Mouse (Mus musculus) MEL (cell line): Measurements from ENCODE around the gene Hmgb1. TPM values are rescaled to one million over a fixed set of nuclear protein-coding genes. Genes with fewer than 3 reads are reported as not detected.

Source experiments
- DNase-seq: peaks from one replicate; pipeline ENCODE4 v3.0.0; 2011; ENCODE audit warnings: low read depth, low spot score
- H3K27ac ChIP-seq: 2 replicates; pipeline ENCODE4 v1.5.1; 2012; ENCODE audit warnings: low read depth, mild to moderate bottlenecking, control low read depth, low read length, moderate library complexity; ENCODE audit not compliant: control insufficient read depth
- H3K27me3 ChIP-seq, 2 experiments: fragments of 150-350 bp in 1 of 2; sonication (generic) in 1 of 2; 2 replicates each; pipeline ENCODE4 v1.6.1; 2012; ENCODE audit warnings: low read length in 2 of 2, mild to moderate bottlenecking in 2 of 2, improper control_type of control experiment in 1 of 2, moderate library complexity in 1 of 2; ENCODE audit not compliant: insufficient read depth in 2 of 2, control insufficient read depth in 1 of 2
- H3K36me3 ChIP-seq, 2 experiments: 2 replicates each; pipeline ENCODE4 v1.6.1; 2012 to 2014; ENCODE audit warnings: low read length in 2 of 2, improper control_type of control experiment in 1 of 2, inconsistent platforms in 1 of 2, mild to moderate bottlenecking in 1 of 2; ENCODE audit not compliant: insufficient read depth in 2 of 2, control insufficient read depth in 1 of 2
- H3K4me1 ChIP-seq, 2 experiments: fragments of 150-350 bp in 1 of 2; sonication (generic) in 1 of 2; 2 replicates each; pipeline ENCODE4 v1.6.1; 2012; ENCODE audit warnings: low read length in 2 of 2, improper control_type of control experiment in 1 of 2, mild to moderate bottlenecking in 1 of 2; ENCODE audit not compliant: insufficient read depth in 2 of 2, control insufficient read depth in 1 of 2
- H3K4me3 ChIP-seq, 2 experiments: fragments of 150-350 bp in 1 of 2; sonication (generic) in 1 of 2; 2 replicates each; pipeline ENCODE4 v1.5.1; 2012; ENCODE audit warnings: low read depth in 2 of 2, low read length in 2 of 2, mild to moderate bottlenecking in 2 of 2, moderate library complexity in 2 of 2, control low read depth in 1 of 2, improper control_type of control experiment in 1 of 2; ENCODE audit not compliant: control insufficient read depth in 1 of 2, insufficient read depth in 1 of 2
- H3K79me2 ChIP-seq: 2 replicates; pipeline ENCODE4 v1.6.1; 2012; ENCODE audit warnings: mild to moderate bottlenecking, low read length, moderate library complexity; ENCODE audit not compliant: control insufficient read depth, poor library complexity, insufficient read depth
- H3K9ac ChIP-seq: 2 replicates; pipeline ENCODE4 v1.6.1; 2012; ENCODE audit warnings: low read depth, mild to moderate bottlenecking, control low read depth, low read length, moderate library complexity; ENCODE audit not compliant: control insufficient read depth, poor library complexity, severe bottlenecking
- H3K9me3 ChIP-seq: fragments of 150-350 bp; sonication (generic); replicated peaks from 2 replicates; pipeline ENCODE4 v1.6.1; 2012; ENCODE audit warnings: mild to moderate bottlenecking, low read length, improper control_type of control experiment, moderate library complexity; ENCODE audit not compliant: insufficient read depth
- CHD2 ChIP-seq: IDR thresholded peaks from 2 replicates; pipeline ENCODE4 v1.6.1; 2011; ENCODE audit warnings: low read length, improper control_type of control experiment
- CTCF ChIP-seq, 3 experiments: IDR thresholded peaks in 2 of 3; conservative IDR thresholded peaks in 1 of 3; 2 replicates each; pipeline ENCODE4 v1.5.1; 2011 to 2012; ENCODE audit warnings: low read length in 3 of 3, low read depth in 2 of 3, mild to moderate bottlenecking in 2 of 3, improper control_type of control experiment in 1 of 3, inconsistent platforms in 1 of 3, mixed read lengths in 1 of 3, moderate library complexity in 1 of 3; ENCODE audit not compliant: control insufficient read depth in 1 of 3, insufficient read depth in 1 of 3, poor library complexity in 1 of 3, severe bottlenecking in 1 of 3
- ELF1 ChIP-seq: IDR thresholded peaks from 2 replicates; pipeline ENCODE4 v1.6.1; 2014; ENCODE audit warnings: low read depth, mild to moderate bottlenecking, inconsistent platforms, low read length, improper control_type of control experiment, moderate library complexity
- EP300 ChIP-seq, 2 experiments: IDR thresholded peaks; 2 replicates each; pipeline ENCODE4 v1.6.1; 2011; ENCODE audit warnings: improper control_type of control experiment in 2 of 2, low read length in 2 of 2, low read depth in 1 of 2, mild to moderate bottlenecking in 1 of 2
- ETS1 ChIP-seq: IDR thresholded peaks from 2 replicates; pipeline ENCODE4 v1.6.1; 2012; ENCODE audit warnings: low read depth, mild to moderate bottlenecking, inconsistent platforms, low read length, improper control_type of control experiment, moderate library complexity
- GABPA ChIP-seq: IDR thresholded peaks from 2 replicates; pipeline ENCODE4 v1.6.1; 2012; ENCODE audit warnings: low read depth, mild to moderate bottlenecking, inconsistent platforms, low read length, improper control_type of control experiment, moderate library complexity
- GATA1 ChIP-seq: IDR thresholded peaks from 2 replicates; pipeline ENCODE4 v1.6.1; 2011; ENCODE audit warnings: low read depth, low read length, improper control_type of control experiment
- MAFK ChIP-seq: IDR thresholded peaks from 2 replicates; pipeline ENCODE4 v1.6.1; 2011; ENCODE audit warnings: low read depth, mild to moderate bottlenecking, low read length, improper control_type of control experiment, borderline replicate concordance
- MAZ ChIP-seq: IDR thresholded peaks from 2 replicates; pipeline ENCODE4 v1.6.1; 2012; ENCODE audit warnings: low read depth, mild to moderate bottlenecking, inconsistent platforms, low read length, improper control_type of control experiment
- MEF2A ChIP-seq: IDR thresholded peaks from 2 replicates; pipeline ENCODE4 v1.6.1; 2014; ENCODE audit warnings: low read depth, mild to moderate bottlenecking, inconsistent platforms, low read length, improper control_type of control experiment; ENCODE audit not compliant: poor library complexity, insufficient replicate concordance, severe bottlenecking; ENCODE audit errors: extremely low read depth
- MXI1 ChIP-seq: IDR thresholded peaks from 2 replicates; pipeline ENCODE4 v1.6.1; 2011; ENCODE audit warnings: mild to moderate bottlenecking, low read depth, low read length, improper control_type of control experiment
- MYB ChIP-seq: IDR thresholded peaks from 2 replicates; pipeline ENCODE4 v1.6.1; 2011; ENCODE audit warnings: mild to moderate bottlenecking, low read depth, low read length, improper control_type of control experiment
- MYC ChIP-seq: IDR thresholded peaks from 2 replicates; pipeline ENCODE4 v1.6.1; 2011; ENCODE audit warnings: low read depth, mild to moderate bottlenecking, low read length, improper control_type of control experiment, moderate library complexity
- NELFE ChIP-seq: IDR thresholded peaks from 2 replicates; pipeline ENCODE4 v1.6.1; 2011; ENCODE audit warnings: low read depth, low read length, improper control_type of control experiment
- NRF1 ChIP-seq: IDR thresholded peaks from 2 replicates; pipeline ENCODE4 v1.6.1; 2014; ENCODE audit warnings: low read depth, mild to moderate bottlenecking, inconsistent platforms, low read length, improper control_type of control experiment, moderate library complexity; ENCODE audit not compliant: poor library complexity, insufficient read depth, severe bottlenecking
- POLR2AphosphoS2 ChIP-seq: IDR thresholded peaks from 2 replicates; pipeline ENCODE4 v1.6.1; 2011; ENCODE audit warnings: low read length, improper control_type of control experiment
- POLR2AphosphoS5 ChIP-seq: IDR thresholded peaks from 2 replicates; pipeline ENCODE4 v1.6.1; 2012; ENCODE audit warnings: low read depth, borderline replicate concordance, mild to moderate bottlenecking, inconsistent platforms, low read length, moderate library complexity, mixed read lengths
- SIN3A ChIP-seq: IDR thresholded peaks from 2 replicates; pipeline ENCODE4 v1.6.1; 2012; ENCODE audit warnings: low read length, improper control_type of control experiment, inconsistent platforms
- TAL1 ChIP-seq: IDR thresholded peaks from 2 replicates; pipeline ENCODE4 v1.6.1; 2012; ENCODE audit warnings: mild to moderate bottlenecking, inconsistent platforms, low read length, moderate library complexity, mixed read lengths
- TBP ChIP-seq: IDR thresholded peaks from 2 replicates; pipeline ENCODE4 v1.8.0; 2011; ENCODE audit warnings: low read depth, low read length, improper control_type of control experiment
- TCF12 ChIP-seq: IDR thresholded peaks from 2 replicates; pipeline ENCODE4 v1.6.1; 2014; ENCODE audit warnings: low read depth, mild to moderate bottlenecking, inconsistent platforms, low read length, improper control_type of control experiment, moderate library complexity
- UBTF ChIP-seq: IDR thresholded peaks from 2 replicates; pipeline ENCODE4 v1.6.1; 2012; ENCODE audit warnings: low read depth, mild to moderate bottlenecking, inconsistent platforms, low read length, improper control_type of control experiment, moderate library complexity, borderline replicate concordance; ENCODE audit not compliant: insufficient read depth
- USF1 ChIP-seq: IDR thresholded peaks from 2 replicates; pipeline ENCODE4 v1.6.1; 2014; ENCODE audit warnings: low read depth, mild to moderate bottlenecking, inconsistent platforms, low read length, improper control_type of control experiment, moderate library complexity
- USF2 ChIP-seq, 2 experiments: IDR thresholded peaks; 2 replicates each; pipeline ENCODE4 v1.6.1; 2011 to 2012; ENCODE audit warnings: improper control_type of control experiment in 2 of 2, low read length in 2 of 2, borderline replicate concordance in 1 of 2, inconsistent platforms in 1 of 2, low read depth in 1 of 2, mild to moderate bottlenecking in 1 of 2; ENCODE audit not compliant: insufficient read depth in 1 of 2
- ZC3H11A ChIP-seq: IDR thresholded peaks from 2 replicates; pipeline ENCODE4 v1.6.1; 2012; ENCODE audit warnings: low read depth, mild to moderate bottlenecking, inconsistent platforms, low read length, improper control_type of control experiment
- ZKSCAN1 ChIP-seq: IDR thresholded peaks from 2 replicates; pipeline ENCODE4 v1.6.1; 2012; ENCODE audit warnings: low read depth, mild to moderate bottlenecking, inconsistent platforms, low read length, improper control_type of control experiment, moderate library complexity
- ZMIZ1 ChIP-seq: IDR thresholded peaks from 2 replicates; pipeline ENCODE4 v1.6.1; 2012; ENCODE audit warnings: low read depth, mild to moderate bottlenecking, inconsistent platforms, low read length, improper control_type of control experiment, moderate library complexity
- ZNF384 ChIP-seq: IDR thresholded peaks from 2 replicates; pipeline ENCODE4 v1.6.1; 2012; ENCODE audit warnings: low read depth, mild to moderate bottlenecking, inconsistent platforms, low read length, improper control_type of control experiment
- polyA plus RNA-seq, 2 experiments: library from polyadenylated mRNA; stranded (reverse) in 1 of 2; unstranded in 1 of 2; fragments of >175 nt in 1 of 2; fragments of >200 nt in 1 of 2; gene quantifications; 2 replicates each; pipeline versions ENCODE4 v1.2.1 to v1.2.4; 2012; ENCODE audit warnings: low replicate concordance in 2 of 2, low read depth in 1 of 2; ENCODE audit not compliant: insufficient read length in 2 of 2, insufficient read depth in 1 of 2, missing spikeins in 1 of 2
- total RNA-seq: library from RNA; depleted of rRNA; stranded (reverse); fragments of 300-350 nt; gene quantifications from 2 replicates; pipeline ENCODE4 v1.2.3, GENCODE M21; 2012

Gene Hmgb1
- total and polyA plus RNA-seq, 3 experiments, result 600 to 678 TPM; not detected in 1

DNA sequence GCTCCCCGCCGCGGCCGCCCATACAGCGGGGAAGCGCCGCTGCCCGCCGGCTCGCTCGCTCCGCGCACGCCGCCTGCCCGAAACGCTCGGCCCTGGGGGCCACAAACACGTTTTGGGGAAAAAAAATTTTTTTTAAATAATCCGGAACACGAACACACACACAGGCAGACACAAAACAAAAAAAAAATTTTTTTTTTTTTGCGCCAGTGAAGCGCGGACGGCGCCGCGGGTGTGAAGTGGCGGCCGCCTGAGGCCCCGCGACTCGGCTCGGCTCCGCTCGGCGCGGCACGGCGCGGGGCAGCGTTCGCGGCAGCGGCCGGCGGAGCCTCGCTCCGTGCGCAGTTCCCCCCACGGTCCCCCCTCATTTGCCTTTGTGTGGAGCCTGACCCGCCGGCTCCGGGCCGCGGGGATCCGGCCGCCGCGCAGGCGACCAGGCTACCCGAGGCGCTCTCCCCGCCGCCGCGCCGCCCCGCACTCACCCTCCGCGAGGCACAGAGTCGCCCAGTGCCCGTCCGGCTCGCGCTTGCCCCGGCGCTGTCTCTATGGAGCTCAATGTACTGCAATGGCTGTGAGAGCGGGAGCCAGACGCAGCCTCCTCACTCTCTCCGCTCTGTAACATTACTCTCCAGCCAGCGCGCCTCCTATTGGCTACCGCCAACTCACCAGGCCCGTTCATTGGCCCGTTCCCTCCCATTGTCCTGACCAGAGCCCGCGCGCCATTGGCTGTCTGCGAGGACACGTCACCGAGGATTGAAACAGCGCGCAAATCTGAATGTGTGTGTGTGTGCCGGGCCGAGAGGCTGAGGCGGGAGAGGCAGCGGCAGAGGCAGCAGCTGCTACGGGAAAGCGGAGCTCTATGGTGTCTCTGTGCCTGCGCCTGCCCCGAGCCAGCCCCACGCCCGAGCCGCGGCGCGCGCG, 131.6 kb downstream of the Hmgb1 start (continued):
- peak; percentile 53; the same call in 1 of the 2 replicates for TF ChIP-seq ZNF384
- TF ChIP-seq USF1, result no peak
- peak; percentile 17; the same call in 1 of the 2 replicates for TF ChIP-seq CHD2
- TF ChIP-seq UBTF, result 0 out of 2 replicates have a peak, but pooled peaks have one; percentile 78
- peak; percentile 90 for TF ChIP-seq TBP
- no peak; a peak in 1 of 4 replicates for TF ChIP-seq EP300 (IDR thresholded peaks at IDR 0.05; ENCODE audit: low read depth in 1 of 2, low read length in 2 of 2)
- TF ChIP-seq MYB, result no peak
- peak; percentile 54 for TF ChIP-seq TCF12
- no peak for TF ChIP-seq TAL1
- TF ChIP-seq, all 39 proteins: peak for 18

GRCm38 (mm10) chr5:149051571-149052420, 132.5 kb downstream of the Hmgb1 start:
- H3K4me3 ChIP-seq, result peak overlapping the region; percentile 95 to 98
- peaks cover 20 to 23% of the 10 kb centered on the region in 2 experiments for H3K36me3 ChIP-seq
- peak; percentile 82 for DNase-seq
- peaks cover 33% of the 10 kb centered on the region for H3K79me2 ChIP-seq
- no peaks in the 10 kb centered on the region for H3K27me3 ChIP-seq
- H3K4me1 ChIP-seq, result peaks cover 14 to 15% of the 10 kb centered on the region in 2 experiments; a peak in 3 of 4 replicates
- peak overlapping the region; percentile 96 for H3K27ac ChIP-seq
- no peaks in the 10 kb centered on the region for H3K9me3 ChIP-seq
- peak overlapping the region; percentile 94 for H3K9ac ChIP-seq
- TF ChIP-seq SIN3A, result peak; percentile 46
- TF ChIP-seq TAL1, result no peak
- TF ChIP-seq USF1, result no peak; the same call in 1 of the 2 replicates
- no peak for TF ChIP-seq MYB
- no peak for TF ChIP-seq MEF2A
- TF ChIP-seq ZC3H11A, result no peak; the same call in 1 of the 2 replicates
- TF ChIP-seq ZNF384, result no peak; the same call in 1 of the 2 replicates
- no peak for TF ChIP-seq ZKSCAN1
- TF ChIP-seq MAZ, result peak; percentile 74
- TF ChIP-seq MXI1, result peak; percentile 97
- TF ChIP-seq GATA1, result no peak
- peak; percentile 66 for TF ChIP-seq ZMIZ1
- no peak for TF ChIP-seq USF2 (IDR thresholded peaks at IDR 0.05; ENCODE audit: borderline replicate concordance in 1 of 2, insufficient read depth in 1 of 2, low read depth in 1 of 2, low read length in 2 of 2)
- TF ChIP-seq NELFE, result peak; percentile 62
- peak; percentile 44; the same call in 1 of the 2 replicates for TF ChIP-seq MYC
- TF ChIP-seq CHD2, result no peak
- TF ChIP-seq CTCF (IDR thresholded peaks at IDR 0.05 in 2 of 3, conservative IDR thresholded peaks at IDR 0.05 in 1 of 3; ENCODE audit: control insufficient read depth in 1 of 3, insufficient read depth in 1 of 3, low read depth in 2 of 3, low read length in 3 of 3, poor library complexity in 1 of 3, severe bottlenecking in 1 of 3), result no peak
- no peak for TF ChIP-seq MAFK
- no peak for TF ChIP-seq EP300 (IDR thresholded peaks at IDR 0.05; ENCODE audit: low read depth in 1 of 2, low read length in 2 of 2)
- TF ChIP-seq POLR2AphosphoS2, result no peak
- TF ChIP-seq UBTF, result no peak
- peak; percentile 43; the same call in 1 of the 2 replicates for TF ChIP-seq NRF1
- no peak for TF ChIP-seq GABPA
- TF ChIP-seq ELF1, result no peak
- no peak for TF ChIP-seq POLR2AphosphoS5
- TF ChIP-seq ETS1, result peak; percentile 30; the same call in 1 of the 2 replicates
